Mouse (Mus musculus) brain, adult 2 months (tissue): ENCODE measurements around the gene Rcn3.
A peak's percentile ranks its signal among the peaks of the same experiment; 100 is the strongest.

Experiments used
- DNase-seq: peaks from one replicate; pipeline ENCODE4 v3.0.0; 2011; ENCODE audit warnings: low read depth, low spot score

Rcn3 gene

DNA sequence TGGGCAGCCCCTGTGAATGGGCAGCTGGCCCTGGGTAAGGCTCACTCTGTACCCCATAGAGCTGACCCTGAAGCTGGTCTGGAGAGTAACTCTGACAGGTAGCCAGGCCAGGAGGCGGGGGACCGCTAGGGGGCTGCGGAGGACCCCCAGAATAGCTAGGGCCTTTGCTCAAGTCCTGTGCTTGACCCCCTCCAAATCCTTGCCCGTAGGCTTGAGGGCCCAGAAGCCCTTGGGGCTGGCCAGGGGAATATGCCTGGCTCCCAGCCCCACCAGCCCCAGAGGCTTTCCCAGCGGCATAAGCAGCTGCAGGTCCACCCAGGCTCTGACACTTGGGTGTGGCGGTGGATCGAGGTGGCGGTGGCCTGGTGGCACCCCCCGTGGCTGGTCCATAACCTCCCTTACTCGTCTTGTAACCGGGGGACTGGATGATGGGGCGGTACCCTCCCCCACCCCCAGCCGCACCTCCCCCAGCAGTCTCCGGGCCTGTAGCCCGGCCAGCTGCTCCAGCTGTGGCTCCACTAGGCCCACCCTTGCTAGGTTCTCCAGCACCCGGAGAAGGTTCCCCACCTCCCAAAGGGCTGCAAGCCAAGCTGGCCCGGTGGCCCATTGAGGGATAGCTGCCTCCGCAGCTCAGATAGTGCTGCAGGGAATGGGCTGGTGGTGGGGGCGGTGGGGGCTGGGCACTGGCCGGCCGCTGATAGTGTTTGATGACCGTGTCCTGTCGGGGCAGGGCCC lies 42.9 kb downstream of the Rcn3 start:
- DNase-seq: no peak

- DNase-seq: no peak
These were observed 43.8 kb downstream of the Rcn3 start for GRCm38 (mm10) chr7:45048001-45048890.

DNA sequence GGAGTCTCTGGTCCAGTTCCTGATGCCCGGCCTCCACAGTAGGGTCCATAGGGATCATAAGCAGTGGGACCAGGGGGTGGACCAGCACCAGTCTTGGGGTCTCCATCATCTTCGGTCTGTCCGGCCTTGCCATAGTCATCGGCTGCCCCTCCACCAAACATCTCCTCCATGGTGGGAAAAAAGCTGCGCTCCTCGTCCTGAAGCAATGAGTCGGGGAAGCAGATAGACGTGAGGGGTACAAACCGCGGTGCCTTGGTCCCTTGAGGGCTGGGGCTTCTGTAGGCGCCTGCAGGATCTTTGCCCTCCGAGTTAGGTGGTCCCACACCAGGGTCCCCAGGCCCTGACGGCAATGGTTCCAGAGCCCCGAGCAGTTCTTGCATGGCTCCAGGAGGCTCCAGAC lies 44.5 kb downstream of the Rcn3 start:
- DNase-seq: no peak

DNA sequence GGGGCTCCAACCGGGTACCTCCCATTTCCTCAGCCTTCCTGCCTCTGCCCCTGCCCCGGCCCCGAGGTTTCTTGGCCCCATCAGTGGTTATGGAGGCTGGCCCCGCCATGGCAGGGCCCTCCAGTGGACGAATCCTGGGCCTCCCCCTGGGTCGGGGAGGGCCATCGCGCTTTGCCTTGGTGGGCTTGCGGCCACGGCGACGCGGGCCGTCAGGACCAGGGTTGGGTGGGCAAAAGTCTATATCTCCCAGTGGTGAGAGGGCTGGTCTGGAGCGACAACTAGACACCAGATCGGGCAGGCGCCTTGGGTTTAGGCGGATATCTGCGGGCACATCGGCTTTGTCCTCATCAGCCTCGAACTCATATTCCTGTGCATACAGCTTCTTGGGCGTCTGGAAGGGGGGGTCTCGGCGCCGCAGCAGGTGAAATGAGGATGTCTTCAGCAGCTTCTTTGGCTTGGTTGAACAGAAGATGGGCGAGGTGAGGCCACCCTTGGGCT lies 45.1 kb downstream of the Rcn3 start:
- DNase-seq: no peak

- no peak for DNase-seq
These were observed 46.3 kb downstream of the Rcn3 start for GRCm38 (mm10) chr7:45045741-45046140.

- DNase-seq: no peak
These were observed 48.7 kb downstream of the Rcn3 start for GRCm38 (mm10) chr7:45043307-45043706.

DNA sequence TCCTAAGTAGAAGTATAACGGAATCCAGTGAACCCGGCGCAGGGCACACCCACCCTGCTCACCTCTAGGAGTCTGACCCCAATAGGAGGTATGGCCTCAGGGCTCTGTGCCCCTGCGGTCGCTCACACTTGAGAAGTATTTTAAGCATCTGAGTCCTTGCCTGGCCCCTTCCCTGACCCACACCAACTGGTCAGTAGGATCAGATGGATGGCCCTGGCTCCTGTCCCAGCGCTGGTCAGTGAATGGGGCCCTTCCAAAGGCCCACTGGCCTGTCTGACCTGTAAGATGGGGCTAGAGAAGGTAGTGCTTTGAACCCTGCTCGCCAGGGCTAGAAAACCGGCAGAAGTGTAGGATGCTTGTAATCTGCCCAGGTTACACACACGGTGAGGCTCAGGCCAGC lies 51.2 kb downstream of the Rcn3 start:
- DNase-seq: no peak

- DNase-seq: no peak
These were observed 53.6 kb downstream of the Rcn3 start for GRCm38 (mm10) chr7:45038411-45038810.

DNA sequence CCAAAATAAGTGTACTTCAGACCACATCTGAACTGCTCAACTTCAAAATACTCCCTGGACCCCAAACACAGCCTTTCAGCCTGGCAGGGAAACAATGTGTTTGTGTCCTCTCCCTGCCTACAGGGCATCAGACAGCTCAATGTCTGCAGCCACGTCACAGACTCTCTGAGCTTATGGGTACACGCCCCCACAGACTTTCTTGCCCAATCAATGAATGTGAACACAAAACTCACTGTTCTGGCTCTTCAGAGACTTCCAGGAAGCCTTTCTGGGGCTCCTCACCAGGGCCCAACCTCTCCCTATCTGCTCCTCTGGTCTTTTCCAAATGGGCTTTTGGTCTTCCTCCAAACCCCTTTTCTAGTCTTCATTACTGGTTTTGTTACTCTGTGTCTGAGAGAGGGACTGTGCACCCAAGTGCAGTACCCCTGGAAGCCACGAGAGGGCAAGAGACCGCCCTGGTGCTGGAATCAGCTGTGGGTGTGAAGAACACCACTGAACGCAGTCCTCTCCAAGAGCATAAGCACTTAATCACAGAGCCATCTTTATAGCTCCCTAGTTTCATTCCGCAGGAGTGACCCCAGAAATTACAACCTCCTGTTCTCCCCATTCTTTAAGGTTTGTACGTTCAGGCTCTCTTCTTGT lies 54.2 kb downstream of the Rcn3 start:
- peak; percentile 46 for DNase-seq

DNA sequence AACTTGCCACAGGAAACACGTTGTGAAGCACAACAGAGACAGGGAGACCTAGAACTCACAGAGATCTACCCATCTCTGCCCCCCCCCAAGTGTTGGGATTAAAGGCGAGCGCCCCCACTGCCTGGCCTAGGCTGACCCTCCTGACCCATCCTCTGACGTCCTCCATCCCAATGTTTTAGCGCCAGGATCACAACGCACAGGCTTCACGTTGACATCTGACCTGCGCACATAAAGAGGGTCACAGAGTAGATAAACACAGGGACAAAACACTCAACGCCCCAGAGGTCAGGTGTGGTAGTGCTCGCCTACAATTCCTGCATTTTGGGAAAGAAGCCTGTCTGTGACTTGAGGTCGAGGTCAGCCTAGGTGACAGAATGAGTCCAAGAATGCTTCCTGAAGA lies 55.3 kb downstream of the Rcn3 start:
- no peak for DNase-seq

DNA sequence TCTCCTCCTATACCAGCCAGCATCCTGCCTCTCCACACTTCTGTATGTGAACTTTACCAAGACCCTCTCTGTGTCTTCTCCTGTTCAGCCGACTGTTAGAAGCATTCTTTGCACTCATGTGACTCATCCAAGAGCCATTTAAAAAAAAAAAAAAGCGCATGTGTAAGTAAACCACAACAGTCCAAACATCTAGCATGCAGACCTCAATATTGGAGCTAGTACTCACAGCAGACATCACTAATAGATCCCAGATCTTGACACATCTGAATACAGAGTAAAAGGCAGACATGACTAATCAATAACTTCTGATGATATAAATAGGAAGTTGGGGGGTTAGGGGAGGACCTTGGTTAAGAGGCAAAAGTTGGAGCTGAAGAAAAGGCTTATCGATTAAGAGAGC lies 56.4 kb downstream of the Rcn3 start:
- no peak for DNase-seq

DNA sequence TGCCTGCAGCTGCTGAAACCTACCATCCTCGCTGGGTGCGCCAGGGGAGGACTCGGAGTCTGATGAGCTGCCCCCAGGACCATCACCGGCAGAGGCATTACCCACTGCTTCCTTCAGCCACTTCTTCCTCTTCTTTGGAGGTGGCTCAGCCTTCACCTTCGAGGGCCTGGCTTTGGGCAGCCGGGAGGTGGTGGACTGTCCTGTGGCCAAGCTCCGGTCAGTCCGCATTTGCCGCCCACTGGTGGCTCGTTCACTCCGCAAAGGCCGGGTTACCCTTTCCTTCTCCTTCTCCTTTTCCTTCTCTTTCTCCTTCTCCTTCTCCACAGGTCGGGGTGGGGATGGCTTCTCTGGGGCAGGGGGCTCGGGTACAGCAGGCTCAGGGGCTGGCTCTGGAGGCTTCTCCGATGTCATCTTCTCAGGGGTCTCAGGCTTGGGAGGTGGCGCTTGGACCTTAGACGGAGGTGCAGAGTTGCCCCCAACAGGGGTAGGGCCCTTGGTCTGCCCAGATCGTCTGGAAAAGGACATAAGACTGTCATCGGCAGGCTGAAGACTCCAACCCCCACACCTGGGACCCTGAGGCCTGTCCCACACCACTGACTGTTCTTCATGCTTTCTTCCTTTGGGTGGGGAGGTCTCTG lies 58.2 kb downstream of the Rcn3 start:
- DNase-seq: no peak
